Mouse (Mus musculus) ovary, postnatal 36 days (tissue): ENCODE data around the gene Prl2c2.
"Not testable (repeated sequence)": the region's sequence is repeated elsewhere in the genome, so short reads cannot be mapped to it uniquely, and the experiment has no call there.

Experiments used
- DNase-seq: peaks from one replicate; pipeline ENCODE4 v3.0.0; 2022; ENCODE audit warnings: low spot score, mixed read lengths

Gene Prl2c2

DNA sequence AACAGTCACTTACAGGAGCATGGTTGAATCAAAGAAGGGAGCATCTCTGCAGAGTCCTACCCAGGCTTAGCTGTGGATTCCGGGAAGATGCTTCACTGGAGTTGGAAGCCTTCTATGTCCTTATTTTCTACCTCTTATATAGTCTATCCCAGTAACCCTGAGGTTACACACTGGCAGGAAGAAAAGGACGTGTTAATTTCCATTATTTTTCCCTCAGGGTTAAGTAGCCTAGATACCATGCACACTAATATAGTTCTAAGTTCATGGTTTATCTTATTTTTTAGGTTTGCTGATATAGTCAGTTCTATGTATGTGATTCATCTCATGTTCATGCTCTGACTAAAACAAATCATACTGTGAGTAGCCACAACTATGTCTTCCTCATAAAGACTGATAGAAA is at the start of gene Prl2c2:
Prl2c2 (minus strand) TSS at position 101 of the 400 bp plus-strand sequence.
- DNase-seq, result not testable (repeated sequence)

GRCm38 (mm10) chr13:13025872-13026271 is 20.7 kb upstream of the Prl2c2 start:
- not testable (repeated sequence) for DNase-seq

DNA sequence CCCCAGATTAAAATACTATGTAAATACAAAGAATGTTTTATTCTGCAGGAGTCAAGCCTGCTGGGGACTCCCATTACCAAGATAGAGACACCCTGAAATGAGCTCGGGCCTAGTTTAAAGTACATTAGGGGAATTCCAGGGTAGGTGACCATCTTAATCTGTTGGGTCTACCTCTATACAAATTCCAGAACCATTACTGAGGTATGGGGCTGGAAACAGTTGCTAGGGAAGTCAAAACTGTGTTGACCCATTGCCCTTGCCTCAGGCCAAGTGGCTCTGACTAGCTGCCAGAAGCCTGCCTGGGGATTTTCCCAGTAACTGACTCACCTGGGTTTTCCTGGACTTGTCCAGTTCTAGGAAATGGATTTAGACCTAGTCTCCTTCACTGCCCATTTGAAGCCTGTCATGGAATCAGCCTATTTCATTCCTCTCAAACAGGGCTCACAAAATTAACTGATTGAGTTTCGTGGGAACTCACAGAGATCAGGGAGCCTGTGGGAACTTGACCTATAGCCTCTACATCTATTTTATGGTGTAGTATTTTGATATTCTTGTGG is 8.9 kb upstream of the Prl2c2 start:
- not testable (repeated sequence) for DNase-seq
